Mouse (Mus musculus) embryonic facial prominence, embryonic 13.5 days (tissue): ENCODE data around the gene Tmed4. TPM values are rescaled to one million over a fixed set of nuclear protein-coding genes. Genes with fewer than 3 reads are reported as not detected.
"Not testable (repeated sequence)": the region's sequence is repeated elsewhere in the genome, so short reads cannot be mapped to it uniquely, and the experiment has no call there.

Source experiments
- ATAC-seq: fragments of 200-750 bp; cut with Nextera tagmentation; 2 replicates; pipeline ENCODE4 v1.8.0; 2017; ENCODE audit warnings: low read depth; ENCODE audit not compliant: insufficient number of reproducible peaks, insufficient read depth, low FRiP score, low TSS enrichment
- H3K27ac ChIP-seq: fragments of 300-500 bp; sonication (generic); 2 replicates; pipeline ENCODE4 v1.5.1; 2015; ENCODE audit warnings: moderate library complexity, mild to moderate bottlenecking, inconsistent platforms
- H3K27me3 ChIP-seq: fragments of 300-500 bp; sonication (generic); 2 replicates; pipeline ENCODE4 v1.6.1; 2015; ENCODE audit warnings: mild to moderate bottlenecking, inconsistent platforms
- H3K36me3 ChIP-seq: fragments of 300-500 bp; sonication (generic); 2 replicates; pipeline ENCODE4 v1.6.1; 2015; ENCODE audit warnings: mild to moderate bottlenecking, inconsistent platforms
- H3K4me1 ChIP-seq: fragments of 300-500 bp; sonication (generic); 2 replicates; pipeline ENCODE4 v1.6.1; 2015; ENCODE audit warnings: inconsistent platforms
- H3K4me2 ChIP-seq: fragments of 300-500 bp; sonication (generic); 2 replicates; pipeline ENCODE4 v1.6.1; 2015; ENCODE audit warnings: moderate library complexity, mild to moderate bottlenecking, inconsistent platforms
- H3K4me3 ChIP-seq: fragments of 300-500 bp; sonication (generic); 2 replicates; pipeline ENCODE4 v1.5.1; 2015; ENCODE audit warnings: mild to moderate bottlenecking, inconsistent platforms
- H3K9ac ChIP-seq: fragments of 300-500 bp; sonication (generic); 2 replicates; pipeline ENCODE4 v1.6.1; 2015; ENCODE audit warnings: mild to moderate bottlenecking, inconsistent platforms
- H3K9me3 ChIP-seq: fragments of 300-500 bp; sonication (generic); 2 replicates; pipeline ENCODE4 v1.6.1; 2016; ENCODE audit warnings: inconsistent platforms
- WGBS: fragments of 180-500 bp; shearing (Covaris S2); methylation state at CpG from one replicate; pipeline ENCODE4 v1.1.7; 2015; ENCODE audit warnings: mixed read lengths; 5-methylcytosine and 5-hydroxymethylcytosine counted together
- polyA plus RNA-seq: library from polyadenylated mRNA; unstranded; fragments of >200 nt; fragmentation: Nextera tagmentation; extraction: Ambion mirVana; gene quantifications from 2 replicates; pipeline ENCODE4 v1.2.1, GENCODE M21; 2015

Gene Tmed4
- polyA plus RNA-seq, 1 experiment from 2014 or later = 97.1 TPM

- Histone ChIP-seq H3K9ac (peak within 1 kb of the TSS; percentile 90), H3K4me3 (peak within 1 kb of the TSS; percentile 88), H3K4me2 (peak within 1 kb of the TSS; percentile 94), H3K27me3 (no peaks in the 10 kb centered on the region), H3K9me3 (no peaks in the 10 kb centered on the region), H3K27ac (peak within 1 kb of the TSS; percentile 97), H3K36me3 (peaks cover 60% of the 10 kb centered on the region), H3K4me1 (peaks cover 10% of the 10 kb centered on the region)
- WGBS = 2% methylated on average over 50 of the region's 50 CpGs
- peak; percentile 89 for ATAC-seq
Measured at GRCm38 (mm10) chr11:6267320-6268254, 7.1 kb downstream of the Tmed4 start, which contains the start of gene Ddx56. TSS of gene Ddx56 (minus strand) at chr11:6267772.

GRCm38 (mm10) chr11:6266621-6267020 is 8.0 kb downstream of the Tmed4 start:
- H3K27ac ChIP-seq = no peak overlapping the region
- peaks cover 60% of the 10 kb centered on the region for H3K36me3 ChIP-seq
- peak overlapping the region; percentile 90 for H3K9ac ChIP-seq
- no peaks in the 10 kb centered on the region for H3K27me3 ChIP-seq
- H3K9me3 ChIP-seq = no peaks in the 10 kb centered on the region
- 64% methylated on average over 9 of the region's 9 CpGs for WGBS
- H3K4me3 ChIP-seq = peak overlapping the region; percentile 88
- ATAC-seq = no peak
- H3K4me1 ChIP-seq = peaks cover 10% of the 10 kb centered on the region
- H3K4me2 ChIP-seq = peak overlapping the region; percentile 94

GRCm38 (mm10) chr11:6261434-6262082 is 13.1 kb downstream of the Tmed4 start:
- H3K9me3 ChIP-seq = no peaks in the 10 kb centered on the region
- no peak overlapping the region for H3K4me2 ChIP-seq
- no peak overlapping the region for H3K9ac ChIP-seq
- H3K4me1 ChIP-seq = peaks cover 6% of the 10 kb centered on the region
- WGBS = 80% methylated on average over 10 of the region's 10 CpGs
- no peaks in the 10 kb centered on the region for H3K27me3 ChIP-seq
- H3K27ac ChIP-seq = no peak overlapping the region
- ATAC-seq = no peak
- H3K4me3 ChIP-seq = no peak overlapping the region
- H3K36me3 ChIP-seq = peaks cover 89% of the 10 kb centered on the region

GRCm38 (mm10) chr11:6259413-6259812 is 15.3 kb downstream of the Tmed4 start:
- Histone ChIP-seq H3K4me1 (no peaks in the 10 kb centered on the region), H3K4me2 (no peak overlapping the region), H3K27me3 (no peaks in the 10 kb centered on the region), H3K9ac (no peak overlapping the region), H3K27ac (no peak overlapping the region), H3K9me3 (no peaks in the 10 kb centered on the region), H3K36me3 (peaks cover 71% of the 10 kb centered on the region), H3K4me3 (no peak overlapping the region)
- ATAC-seq = no peak
- WGBS = 90% methylated on average over 7 of the region's 7 CpGs

GRCm38 (mm10) chr11:6256490-6257072 is 18.1 kb downstream of the Tmed4 start:
- H3K9ac ChIP-seq = no peak overlapping the region
- H3K36me3 ChIP-seq = peaks cover 43% of the 10 kb centered on the region
- H3K4me2 ChIP-seq = no peak overlapping the region
- WGBS = 75% methylated on average over 6 of the region's 6 CpGs
- ATAC-seq = no peak
- no peaks in the 10 kb centered on the region for H3K4me1 ChIP-seq
- no peaks in the 10 kb centered on the region for H3K27me3 ChIP-seq
- H3K4me3 ChIP-seq = no peak overlapping the region
- H3K9me3 ChIP-seq = no peaks in the 10 kb centered on the region
- no peak overlapping the region for H3K27ac ChIP-seq

- not testable (repeated sequence) for ATAC-seq, H3K4me2 ChIP-seq, H3K27ac ChIP-seq, H3K9ac ChIP-seq, H3K27me3 ChIP-seq, H3K4me1 ChIP-seq, H3K4me3 ChIP-seq, H3K9me3 ChIP-seq
- WGBS = 95% methylated on average over 2 of the region's 2 CpGs
- peaks cover 23% of the 10 kb centered on the region for H3K36me3 ChIP-seq
Measured at GRCm38 (mm10) chr11:6254602-6255001, 20.1 kb downstream of the Tmed4 start.

- no peak overlapping the region for H3K4me3 ChIP-seq
- WGBS = 90% methylated on average over 4 of the region's 4 CpGs
- H3K36me3 ChIP-seq = peaks cover 5% of the 10 kb centered on the region
- H3K9me3 ChIP-seq = no peaks in the 10 kb centered on the region
- H3K4me2 ChIP-seq = no peak overlapping the region
- ATAC-seq = no peak
- H3K4me1 ChIP-seq = no peaks in the 10 kb centered on the region
- H3K9ac ChIP-seq = no peak overlapping the region
- no peak overlapping the region for H3K27ac ChIP-seq
- H3K27me3 ChIP-seq = no peaks in the 10 kb centered on the region
Measured at GRCm38 (mm10) chr11:6252824-6253223, 21.8 kb downstream of the Tmed4 start.

- 92% methylated on average over 5 of the region's 5 CpGs for WGBS
- ATAC-seq = no peak
- H3K36me3 ChIP-seq = no peaks in the 10 kb centered on the region
- no peaks in the 10 kb centered on the region for H3K27me3 ChIP-seq
- H3K4me1 ChIP-seq = no peaks in the 10 kb centered on the region
- no peak overlapping the region for H3K27ac ChIP-seq
- no peak overlapping the region for H3K9ac ChIP-seq
- H3K4me2 ChIP-seq = no peak overlapping the region
- H3K4me3 ChIP-seq = no peak overlapping the region
- no peaks in the 10 kb centered on the region for H3K9me3 ChIP-seq
Measured at GRCm38 (mm10) chr11:6252248-6252647, 22.4 kb downstream of the Tmed4 start.

- no peaks in the 10 kb centered on the region for H3K9me3 ChIP-seq
- no peak for ATAC-seq
- 56% methylated on average over 19 of the region's 19 CpGs for WGBS
- H3K27me3 ChIP-seq = no peaks in the 10 kb centered on the region
- H3K36me3 ChIP-seq = no peaks in the 10 kb centered on the region
- no peak overlapping the region for H3K9ac ChIP-seq
- H3K4me1 ChIP-seq = no peaks in the 10 kb centered on the region
- H3K27ac ChIP-seq = no peak overlapping the region
- no peak overlapping the region for H3K4me3 ChIP-seq
- no peak overlapping the region for H3K4me2 ChIP-seq
Measured at GRCm38 (mm10) chr11:6244707-6245106, 30.0 kb downstream of the Tmed4 start.

- 83% methylated on average over 4 of the region's 4 CpGs for WGBS
- H3K9me3 ChIP-seq = peaks cover 24% of the 10 kb centered on the region
- H3K4me1 ChIP-seq = no peaks in the 10 kb centered on the region
- H3K27ac ChIP-seq = no peak overlapping the region
- H3K36me3 ChIP-seq = no peaks in the 10 kb centered on the region
- H3K4me2 ChIP-seq = no peak overlapping the region
- H3K27me3 ChIP-seq = no peaks in the 10 kb centered on the region
- H3K9ac ChIP-seq = no peak overlapping the region
- no peak overlapping the region for H3K4me3 ChIP-seq
- ATAC-seq = no peak
Measured at GRCm38 (mm10) chr11:6233025-6233424, 41.6 kb downstream of the Tmed4 start.

- H3K4me1 ChIP-seq = no peaks in the 10 kb centered on the region
- H3K36me3 ChIP-seq = no peaks in the 10 kb centered on the region
- ATAC-seq = no peak
- peaks cover 7% of the 10 kb centered on the region; the same call in 1 of the 2 replicates for H3K9me3 ChIP-seq
- 86% methylated on average over 7 of the region's 7 CpGs for WGBS
- H3K27me3 ChIP-seq = no peaks in the 10 kb centered on the region
- H3K9ac ChIP-seq = no peak within 1 kb of the TSS
- no peak within 1 kb of the TSS for H3K4me3 ChIP-seq
- H3K27ac ChIP-seq = no peak within 1 kb of the TSS
- no peak within 1 kb of the TSS for H3K4me2 ChIP-seq
Measured at GRCm38 (mm10) chr11:6230012-6230411, 44.7 kb downstream of the Tmed4 start, which contains the start of gene Npc1l1. TSS of gene Npc1l1 (minus strand) at chr11:6230143.
